Mouse (Mus musculus) erythroblast, embryonic 14.5 days (primary cell): ENCODE results near the gene Rps6ka5.

ENCODE experiments used
- GATA1 ChIP-seq: IDR thresholded peaks from 2 replicates; pipeline ENCODE4 v1.6.1; 2012; ENCODE audit warnings: low read length, inconsistent platforms, mixed read lengths
- TAL1 ChIP-seq: IDR thresholded peaks from 3 replicates; pipeline ENCODE4 v1.6.1; 2012; ENCODE audit warnings: low read length, inconsistent platforms, mixed read lengths

GRCm38 (mm10) chr12:100499469-100499868, 227.3 kb downstream of the Rps6ka5 start:
- TF ChIP-seq GATA1 (no peak), TAL1 (no peak)
